Mouse (Mus musculus) lung, embryonic 16.5 days (tissue): ENCODE results near the gene Clock. TPM values are rescaled to one million over a fixed set of nuclear protein-coding genes. Genes with fewer than 3 reads are reported as not detected.
A peak's percentile ranks its signal among the peaks of the same experiment; 100 is the strongest.

Source experiments
- ATAC-seq: fragments of 200-750 bp; cut with Nextera tagmentation; 2 replicates; pipeline ENCODE4 v1.8.0; 2017; ENCODE audit warnings: low read depth, mild to moderate bottlenecking, moderate library complexity
- H3K27ac ChIP-seq: fragments of 300-500 bp; sonication (generic); 2 replicates; pipeline ENCODE4 v1.5.1; 2014; ENCODE audit warnings: mild to moderate bottlenecking, control low read depth, low read length
- H3K27me3 ChIP-seq: fragments of 300-500 bp; sonication (generic); 2 replicates; pipeline ENCODE4 v1.6.1; 2014; ENCODE audit warnings: low read depth, low read length, mixed read lengths; ENCODE audit not compliant: control insufficient read depth, insufficient read depth
- H3K36me3 ChIP-seq: fragments of 300-500 bp; sonication (generic); 2 replicates; pipeline ENCODE4 v1.6.1; 2014; ENCODE audit warnings: low read length; ENCODE audit not compliant: control insufficient read depth, insufficient read depth
- H3K4me1 ChIP-seq: fragments of 300-500 bp; sonication (generic); replicated peaks from 2 replicates; pipeline ENCODE4 v1.6.1; 2014; ENCODE audit warnings: low read length, mixed read lengths; ENCODE audit not compliant: control insufficient read depth, insufficient read depth
- H3K4me2 ChIP-seq: fragments of 300-500 bp; sonication (generic); 2 replicates; pipeline ENCODE4 v1.6.1; 2014; ENCODE audit warnings: low read depth, low read length, control low read depth
- H3K4me3 ChIP-seq: fragments of 300-500 bp; sonication (generic); 2 replicates; pipeline ENCODE4 v1.5.1; 2014; ENCODE audit warnings: mild to moderate bottlenecking, low read length, control low read depth
- H3K9ac ChIP-seq: fragments of 300-500 bp; sonication (generic); 2 replicates; pipeline ENCODE4 v1.6.1; 2014; ENCODE audit warnings: low read length, control low read depth
- H3K9me3 ChIP-seq: fragments of 300-500 bp; sonication (generic); 2 replicates; pipeline ENCODE4 v1.6.1; 2016; ENCODE audit warnings: low read length; ENCODE audit not compliant: control insufficient read depth
- WGBS: fragments of 180-500 bp; shearing (Covaris S2); extraction: QIAGEN DNeasy Blood & Tissue Kit; methylation state at CpG from one replicate; pipeline ENCODE4 v1.1.7; 2014; 5-methylcytosine and 5-hydroxymethylcytosine counted together
- polyA plus RNA-seq: library from polyadenylated mRNA; unstranded; fragments of >200 nt; fragmentation: Nextera tagmentation; extraction: Ambion mirVana; gene quantifications from 2 replicates; pipeline ENCODE4 v1.2.1, GENCODE M21; 2015

Gene Clock
- polyA plus RNA-seq = 13.9 and 14.9 TPM in 2 replicates

DNA sequence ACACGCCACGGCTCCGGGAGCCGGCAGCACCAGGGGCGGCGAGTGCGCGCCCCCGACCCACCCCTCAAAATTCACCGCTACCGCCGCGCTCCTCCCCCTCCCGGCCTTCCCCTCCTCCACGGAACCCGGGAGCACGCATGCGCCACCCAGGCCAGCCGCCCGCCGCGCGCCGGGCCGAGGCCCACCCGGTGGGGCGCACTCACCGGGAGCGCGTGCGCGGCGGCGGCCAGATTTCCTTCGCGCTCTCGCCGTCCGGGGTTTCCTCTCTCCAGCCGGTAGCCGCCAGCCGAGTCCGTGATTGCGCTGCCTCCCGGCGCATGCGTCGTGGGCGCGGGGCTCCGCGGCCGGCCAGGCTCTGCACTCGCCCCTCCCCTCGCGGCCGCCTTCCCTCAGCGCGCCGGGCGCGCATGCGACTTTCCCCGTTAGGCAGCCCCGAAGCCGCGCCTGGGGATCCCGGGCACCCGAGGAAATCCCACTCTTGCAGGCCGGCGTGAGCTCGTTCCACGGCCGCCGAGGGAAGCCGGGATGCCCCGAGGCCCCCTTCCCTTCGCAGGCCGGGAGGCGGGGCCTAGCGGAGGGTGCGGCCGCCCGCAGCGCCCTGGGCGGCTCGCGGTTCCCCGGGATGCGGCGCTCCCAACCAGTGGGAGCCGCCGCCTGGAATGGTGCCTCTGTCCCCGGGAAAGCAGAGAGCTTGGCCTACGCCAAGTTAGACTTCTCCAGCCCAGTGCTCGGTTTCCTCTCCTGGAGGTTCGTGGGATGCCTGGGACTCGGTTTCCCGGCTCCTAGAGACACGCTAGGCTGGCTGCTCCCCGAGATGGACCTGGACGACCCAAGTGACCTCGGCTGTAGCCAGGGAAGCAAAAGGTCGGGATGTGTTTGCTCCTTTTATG is at the start of gene Clock:
TSS of gene Clock (minus strand) at position 341 of the 890 bp plus-strand sequence.
- Histone ChIP-seq H3K27ac (peak within 1 kb of the TSS; percentile 98), H3K27me3 (no peaks in the 10 kb centered on the region), H3K9me3 (no peaks in the 10 kb centered on the region), H3K36me3 (no peaks in the 10 kb centered on the region), H3K4me1 (peaks cover 13% of the 10 kb centered on the region; the same call in 1 of the 2 replicates), H3K9ac (peak within 1 kb of the TSS; percentile 95), H3K4me2 (peak within 1 kb of the TSS; percentile 96), H3K4me3 (peak within 1 kb of the TSS; percentile 91)
- peak; percentile 90 for ATAC-seq
- WGBS = under 1% methylated on average over 63 of the region's 104 CpGs

DNA sequence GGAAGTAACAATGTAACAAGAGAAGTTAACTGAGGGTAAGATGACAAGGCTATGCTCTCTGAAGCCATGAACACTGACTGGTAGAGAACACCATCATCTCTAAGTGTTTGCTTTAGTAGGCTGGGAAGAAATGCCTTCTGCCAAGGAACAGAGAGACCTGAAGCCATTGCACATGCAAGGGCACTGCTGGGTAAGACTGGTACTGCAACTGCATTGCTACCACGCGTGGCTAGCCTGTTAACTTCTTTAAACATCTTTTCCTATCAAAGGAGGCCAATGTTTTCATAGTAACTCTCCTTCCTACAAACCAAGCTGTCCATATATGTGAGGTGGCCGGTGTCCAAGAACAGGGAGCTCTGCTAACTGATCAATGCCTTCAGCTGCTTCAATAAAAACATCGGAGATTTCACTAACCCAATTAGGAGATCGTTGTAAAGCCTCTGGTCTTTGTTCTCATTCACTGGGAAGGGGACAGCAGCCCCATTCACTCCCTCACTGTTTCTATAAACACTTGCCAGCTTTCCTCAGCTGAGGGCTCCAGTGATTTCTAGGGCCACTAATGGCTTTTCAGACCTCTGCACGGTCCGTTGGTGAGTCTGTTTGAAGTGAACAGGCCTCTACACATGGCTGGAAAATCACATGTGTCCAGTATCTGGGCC is 47.5 kb upstream of the Clock start:
- no peaks in the 10 kb centered on the region for H3K36me3 ChIP-seq
- 58% methylated on average over 7 of the region's 7 CpGs for WGBS
- 0 out of 2 replicates have a peak, but pooled peaks have one; percentile 31 for ATAC-seq

DNA sequence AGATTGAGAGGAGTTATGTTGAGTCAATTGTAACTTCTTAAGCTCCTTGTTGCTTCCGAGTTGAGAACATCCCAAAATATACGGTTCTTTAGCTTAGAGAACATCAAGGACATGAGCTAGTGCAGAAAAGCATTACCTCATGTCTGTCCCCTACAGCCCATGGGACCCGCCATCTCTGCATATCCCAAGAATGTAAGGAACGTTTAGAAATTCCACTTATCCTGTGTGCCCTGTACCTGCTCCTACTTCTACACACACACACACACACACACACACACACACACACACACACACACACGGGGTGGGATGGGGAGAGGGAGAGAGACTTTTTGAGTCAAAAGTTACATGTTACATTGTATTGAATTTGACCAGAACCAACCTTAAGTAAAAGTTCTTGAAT is 46.9 kb upstream of the Clock start:
- H3K27ac ChIP-seq = no peak overlapping the region
- no peaks in the 10 kb centered on the region for H3K36me3 ChIP-seq
- ATAC-seq = peak; percentile 70; the same call in 1 of the 2 replicates
- H3K9me3 ChIP-seq = no peaks in the 10 kb centered on the region
- 48% methylated on average over 5 of the region's 5 CpGs for WGBS
- H3K9ac ChIP-seq = no peak overlapping the region
- no peaks in the 10 kb centered on the region for H3K4me1 ChIP-seq
- H3K27me3 ChIP-seq = no peaks in the 10 kb centered on the region
- H3K4me3 ChIP-seq = no peak overlapping the region
- no peak overlapping the region for H3K4me2 ChIP-seq

More for the DNA sequence above, 47.5 kb upstream of the Clock start:
- H3K4me3 ChIP-seq = no peak overlapping the region
- H3K9ac ChIP-seq = no peak overlapping the region
- no peak overlapping the region for H3K27ac ChIP-seq
- no peak overlapping the region for H3K4me2 ChIP-seq
- no peaks in the 10 kb centered on the region for H3K27me3 ChIP-seq
- H3K4me1 ChIP-seq = no peaks in the 10 kb centered on the region
- H3K9me3 ChIP-seq = no peaks in the 10 kb centered on the region

DNA sequence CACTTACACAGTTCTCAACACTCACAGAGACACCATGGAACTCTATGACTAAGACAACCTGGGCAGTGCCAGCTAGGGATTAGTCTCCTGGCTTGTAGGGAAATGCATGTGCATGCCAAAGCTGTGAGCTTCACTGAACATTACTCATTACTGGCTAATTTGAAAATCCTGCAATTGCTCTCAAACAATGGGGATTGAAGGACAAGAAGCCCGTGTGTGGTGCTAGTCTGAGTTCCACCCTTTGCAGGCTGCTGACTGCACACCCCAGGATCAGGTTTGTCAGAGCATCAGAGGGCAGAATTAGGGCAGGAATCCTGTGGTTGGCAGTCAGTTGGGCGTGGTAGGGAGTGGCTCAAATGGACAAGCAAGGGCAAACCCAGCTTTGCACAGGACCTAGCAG is 41.5 kb upstream of the Clock start:
- H3K4me2 ChIP-seq = no peak overlapping the region
- H3K9ac ChIP-seq = no peak overlapping the region
- H3K27ac ChIP-seq = no peak overlapping the region
- no peak for ATAC-seq
- no peaks in the 10 kb centered on the region for H3K36me3 ChIP-seq
- no peak overlapping the region for H3K4me3 ChIP-seq
- 64% methylated on average over 2 of the region's 2 CpGs for WGBS
- H3K27me3 ChIP-seq = no peaks in the 10 kb centered on the region
- no peaks in the 10 kb centered on the region for H3K4me1 ChIP-seq
- no peaks in the 10 kb centered on the region for H3K9me3 ChIP-seq

DNA sequence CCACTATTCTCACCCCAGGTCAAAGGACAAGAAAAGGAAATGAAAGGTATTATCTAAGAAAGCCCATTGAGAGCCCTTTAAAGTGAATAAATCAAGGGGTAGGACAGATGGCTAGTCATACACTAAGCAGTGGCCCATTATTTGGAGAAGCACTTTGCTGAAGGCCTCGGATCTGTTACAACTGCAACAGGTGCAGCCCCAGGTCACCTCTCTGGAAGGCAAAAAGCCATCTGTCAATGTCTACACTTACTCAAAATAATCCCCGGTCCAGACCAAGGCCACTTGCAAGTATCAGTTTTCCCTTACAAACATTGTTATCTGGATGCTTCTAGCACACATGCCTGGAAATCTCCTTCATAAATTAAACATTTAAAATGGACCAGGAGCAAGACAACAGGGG is 36.3 kb upstream of the Clock start:
- WGBS = 23% methylated on average over 2 of the region's 2 CpGs
- Histone ChIP-seq H3K27ac (no peak overlapping the region), H3K36me3 (no peaks in the 10 kb centered on the region), H3K4me2 (no peak overlapping the region), H3K27me3 (no peaks in the 10 kb centered on the region), H3K9me3 (no peaks in the 10 kb centered on the region), H3K4me3 (no peak overlapping the region), H3K4me1 (no peaks in the 10 kb centered on the region), H3K9ac (no peak overlapping the region)
- no peak for ATAC-seq

DNA sequence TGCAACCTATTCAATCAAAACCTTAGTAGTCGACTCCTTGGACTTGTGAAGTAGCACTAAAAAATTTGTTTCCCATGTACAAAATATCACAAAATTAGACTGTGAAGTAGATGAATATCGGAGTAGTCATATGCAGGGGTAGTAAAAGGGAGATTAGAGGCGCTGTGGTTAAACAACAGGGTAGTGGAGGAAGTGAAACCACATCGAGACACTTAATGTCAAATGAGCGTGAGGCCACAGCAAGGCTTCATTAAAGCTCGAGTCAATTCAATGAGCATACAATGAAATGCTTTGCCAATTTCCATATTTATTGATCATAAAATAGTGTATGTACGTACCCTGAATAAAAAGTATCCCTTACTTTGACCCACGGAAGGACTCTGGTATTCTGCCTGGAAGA is 32.5 kb upstream of the Clock start:
- Histone ChIP-seq H3K4me3 (no peak overlapping the region), H3K27me3 (no peaks in the 10 kb centered on the region), H3K9me3 (no peaks in the 10 kb centered on the region), H3K36me3 (no peaks in the 10 kb centered on the region), H3K27ac (no peak overlapping the region), H3K4me2 (no peak overlapping the region), H3K4me1 (no peaks in the 10 kb centered on the region), H3K9ac (no peak overlapping the region)
- no peak for ATAC-seq
- 82% methylated on average over 8 of the region's 8 CpGs for WGBS

DNA sequence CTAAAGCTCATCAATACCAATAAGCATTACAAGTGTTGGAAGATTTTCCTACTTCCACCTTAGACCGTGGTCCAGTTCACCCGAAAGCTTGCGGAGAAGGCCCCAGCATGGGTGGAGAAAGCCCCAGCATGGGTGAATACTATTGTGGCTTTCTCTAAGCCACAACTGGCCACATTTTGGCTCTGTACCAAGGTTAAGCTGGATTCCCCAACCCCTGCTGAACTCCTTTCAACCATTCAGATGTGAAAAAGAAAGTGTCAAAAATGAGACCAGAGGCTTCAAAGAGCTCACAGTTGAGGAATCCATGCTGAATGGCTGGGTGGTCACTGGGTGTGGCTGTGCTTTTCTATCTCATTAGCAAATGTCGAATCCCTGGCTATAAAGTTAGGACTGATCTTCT is 29.2 kb upstream of the Clock start:
- no peaks in the 10 kb centered on the region for H3K27me3 ChIP-seq

DNA sequence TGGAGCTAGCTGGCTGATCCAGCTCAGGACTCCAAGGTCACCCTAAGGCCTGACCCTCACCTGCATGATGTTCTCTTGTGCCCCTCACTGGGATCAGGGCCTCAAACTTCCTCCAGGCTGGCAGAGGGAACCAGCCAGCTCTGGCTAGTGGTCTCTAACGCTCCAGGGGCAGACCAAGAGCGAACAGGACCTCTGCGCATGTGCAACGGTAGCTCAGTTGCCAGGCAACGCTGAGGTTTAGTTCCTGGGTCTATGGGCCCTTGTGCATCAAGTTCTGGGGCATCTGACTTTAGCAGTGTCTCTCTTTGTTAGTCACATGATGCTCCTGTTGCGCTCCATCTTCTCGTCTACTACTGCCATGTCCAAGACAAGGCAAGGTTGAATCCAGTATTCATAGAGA is 26.4 kb upstream of the Clock start, which contains the start of gene Pdcl2:
TSS of gene Pdcl2 (minus strand) at position 204 of the 400 bp plus-strand sequence.
- Histone ChIP-seq H3K27ac (no peak within 1 kb of the TSS), H3K4me3 (no peak within 1 kb of the TSS), H3K27me3 (no peaks in the 10 kb centered on the region), H3K9ac (no peak within 1 kb of the TSS), H3K4me2 (no peak within 1 kb of the TSS), H3K9me3 (no peaks in the 10 kb centered on the region), H3K4me1 (no peaks in the 10 kb centered on the region), H3K36me3 (no peaks in the 10 kb centered on the region)
- WGBS = 84% methylated on average over 7 of the region's 7 CpGs
- no peak for ATAC-seq

More for the DNA sequence above, 29.2 kb upstream of the Clock start:
- no peaks in the 10 kb centered on the region for H3K4me1 ChIP-seq
- no peak overlapping the region for H3K9ac ChIP-seq
- no peak overlapping the region for H3K4me3 ChIP-seq
- no peak overlapping the region for H3K4me2 ChIP-seq
- no peaks in the 10 kb centered on the region for H3K9me3 ChIP-seq
- ATAC-seq = no peak
- no peak overlapping the region for H3K27ac ChIP-seq
- no peaks in the 10 kb centered on the region for H3K36me3 ChIP-seq
- WGBS = 86% methylated on average over 4 of the region's 4 CpGs

DNA sequence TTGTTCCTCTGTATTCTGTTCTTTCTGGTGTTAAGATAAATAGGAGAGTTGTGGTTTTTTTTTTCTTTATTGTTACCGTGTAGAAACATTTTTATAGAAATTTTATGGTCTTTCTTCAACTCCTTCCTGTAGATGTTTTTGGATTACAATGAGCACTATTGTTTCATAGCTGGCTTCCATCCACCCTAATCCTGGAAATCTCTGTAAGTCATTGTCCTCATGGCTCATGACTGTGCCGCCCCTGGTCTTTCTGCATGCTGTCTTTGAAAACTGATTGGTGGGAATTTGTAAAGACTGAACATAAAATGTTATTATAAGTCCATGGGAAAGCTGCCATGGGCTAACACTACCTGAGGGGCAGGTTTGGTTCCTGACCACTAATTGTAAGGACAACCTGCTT is 22.7 kb upstream of the Clock start:
- Histone ChIP-seq H3K27ac (no peak overlapping the region), H3K9ac (no peak overlapping the region), H3K4me3 (no peak overlapping the region), H3K36me3 (no peaks in the 10 kb centered on the region), H3K4me1 (0 out of 2 replicates have a peak, but pooled peaks cover 2% of the 10 kb centered on the region), H3K9me3 (no peaks in the 10 kb centered on the region), H3K27me3 (no peaks in the 10 kb centered on the region), H3K4me2 (no peak overlapping the region)
- 51% methylated on average over 2 of the region's 2 CpGs for WGBS
- no peak for ATAC-seq
